Mouse (Mus musculus) olfactory bulb, adult 2 months (tissue): ENCODE results near the gene Cphx1.
"Not testable (repeated sequence)": the region's sequence is repeated elsewhere in the genome, so short reads cannot be mapped to it uniquely, and the experiment has no call there.

Experiments used
- CTCF ChIP-seq: fragments of 200-500 bp; IDR thresholded peaks from 2 replicates; pipeline ENCODE4 v1.5.1; 2012; ENCODE audit warnings: low read depth, mild to moderate bottlenecking, low read length, moderate library complexity; ENCODE audit not compliant: insufficient read depth
- POLR2A ChIP-seq: fragments of 200-500 bp; IDR thresholded peaks from 2 replicates; pipeline ENCODE4 v1.6.1; 2012; ENCODE audit warnings: mild to moderate bottlenecking, low read depth, low read length, moderate library complexity; ENCODE audit not compliant: insufficient read depth

GRCm38 (mm10) chr14:25905243-25905642 is 32.9 kb upstream of the Cphx1 start:
- TF ChIP-seq POLR2A, CTCF: not testable (repeated sequence)
